Mouse (Mus musculus): ENCODE measurements around the gene Vmn1r159. TPM values are rescaled to one million over a fixed set of nuclear protein-coding genes. Genes with fewer than 3 reads are reported as not detected.
"Not testable (repeated sequence)": the region's sequence is repeated elsewhere in the genome, so short reads cannot be mapped to it uniquely, and the experiment has no call there.

The Vmn1r159 gene
- not detected for total RNA-seq (2021)
- long read RNA-seq, experiment 1 = 0 reads
- long read RNA-seq, experiment 2 = 0 reads

- DNase-seq (ENCODE audit: low spot score in 2 of 2) = not testable (repeated sequence)
These were observed at the start of gene Vmn1r159 for GRCm38 (mm10) chr7:22843505-22843904. Gene Vmn1r159 (minus strand): TSS chr7:22843605.

DNA sequence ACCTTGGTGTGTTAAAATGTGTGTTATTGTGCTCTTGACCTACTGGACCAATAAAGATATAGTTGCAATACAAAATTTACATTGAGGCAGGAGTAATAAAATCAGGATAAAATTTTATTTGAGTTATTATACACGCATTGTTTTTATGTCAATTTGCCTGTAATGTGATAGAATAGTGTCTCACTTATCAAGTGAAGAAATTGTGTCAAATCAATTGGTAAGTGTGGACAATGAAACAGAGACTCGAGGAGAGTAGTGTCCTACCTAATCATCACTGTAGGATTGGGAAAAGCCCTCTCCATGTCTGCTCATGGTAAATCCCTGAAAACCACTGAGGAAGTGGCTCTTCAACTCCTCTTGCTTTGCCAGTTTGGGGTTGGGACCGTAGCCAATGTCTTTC lies 27.5 kb upstream of the Vmn1r159 start, which contains the start of gene Vmn1r160:
TSS of gene Vmn1r160 (plus strand) at position 301 of the 400 bp plus-strand sequence.
- DNase-seq (ENCODE audit: low spot score in 2 of 2) = not testable (repeated sequence)

Other genes starting within 250 kb of the Vmn1r159 start
- gene Vmn1r155, start 185.6 kb downstream of the Vmn1r159 start, total RNA-seq (2021) = not detected
- not detected for gene Gm8693, start 151.3 kb downstream of the Vmn1r159 start, total RNA-seq (2021)
- gene Gm4567, start 123.9 kb downstream of the Vmn1r159 start, total RNA-seq (2021) = not detected
- gene Vmn1r157, start 81.9 kb downstream of the Vmn1r159 start, total RNA-seq (2021) = not detected
- gene Vmn1r158, start 52.8 kb downstream of the Vmn1r159 start, total RNA-seq (2021) = not detected
- not detected for gene Vmn1r160, start 27.6 kb upstream of the Vmn1r159 start, total RNA-seq (2021)
- not detected for gene Gm4214, start 141.1 kb upstream of the Vmn1r159 start, total RNA-seq (2021)
- not detected for gene Gm4216, start 176.3 kb upstream of the Vmn1r159 start, total RNA-seq (2021)
- gene Vmn1r163, start 211.9 kb upstream of the Vmn1r159 start, total RNA-seq (2021) = not detected
- gene Gm8720, start 223.9 kb upstream of the Vmn1r159 start, total RNA-seq (2021) = not detected